Mouse (Mus musculus): ENCODE results near the gene Azgp1.

DNA sequence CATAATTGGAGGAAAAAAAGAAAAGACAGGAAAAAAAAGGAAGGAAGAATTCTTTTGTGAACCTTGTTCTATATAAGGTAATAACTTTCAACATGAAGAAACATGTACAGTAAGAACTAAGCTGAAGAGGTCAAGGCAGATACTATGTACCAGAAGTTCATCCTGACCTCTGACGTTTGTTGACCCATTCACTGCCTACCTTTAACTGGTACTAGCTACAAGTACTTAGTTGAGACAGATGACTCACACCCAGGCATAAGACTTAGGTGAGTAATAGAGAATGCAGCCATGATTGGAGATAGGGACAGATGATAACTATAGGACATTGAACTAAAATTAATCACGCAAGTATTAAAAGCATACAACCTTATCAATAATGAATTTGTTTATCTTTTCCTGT is 44.8 kb upstream of the Azgp1 start:
- TF ChIP-seq POLR2A (IDR thresholded peaks at IDR 0.05; ENCODE audit: borderline replicate concordance, insufficient read depth, low read length): no peak
- no peak for TF ChIP-seq CTCF (IDR thresholded peaks at IDR 0.05; ENCODE audit: borderline replicate concordance, insufficient read depth, low read depth, low read length)
